ENCODE assay signal across 32 mouse cellular contexts in the genomic region with DNA sequence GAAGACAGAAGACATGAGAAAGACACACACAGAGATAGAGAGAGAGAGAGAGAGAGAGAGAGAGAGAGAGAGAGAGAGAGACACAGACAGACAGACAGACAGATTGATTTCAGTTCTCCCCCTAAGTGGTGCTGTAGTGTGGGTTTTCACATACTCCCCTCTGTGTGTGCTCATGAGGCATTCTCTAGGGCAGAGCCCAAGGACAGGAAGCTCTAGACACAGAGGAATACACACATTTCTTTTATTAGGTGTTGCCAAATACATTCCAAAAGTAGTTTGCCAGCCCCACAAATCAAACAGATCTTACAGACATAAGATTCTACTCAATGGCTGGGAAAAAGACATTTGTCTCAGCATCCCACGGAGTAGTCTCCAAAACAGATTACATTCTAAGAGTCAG.
A peak's percentile ranks its signal among the peaks of the same experiment; 100 is the strongest.
DNase-seq lines count a peak whose midpoint lies in the region; ATAC-seq and TF ChIP-seq lines count a peak whose summit lies in the region.
"Had no signal": no experiment of that assay in that cellular context is flagged by ENCODE, and none has a peak within 500 bp of the region (broad histone marks: within the 10 kb centered on the region; RNA-seq: fewer than 3 reads in every experiment).

No protein-coding gene starts in this region.

- no peaks in the 10 kb centered on the region for H3K9me3 ChIP-seq in limb, embryonic 14.5 days (ENCODE audit: control insufficient read depth, low read length)
- no peaks in the 10 kb centered on the region for H3K9me3 ChIP-seq in limb, embryonic 10.5 days (replicated peaks)
- H3K9me3 ChIP-seq: embryonic facial prominence, embryonic 13.5 days; forebrain, embryonic 12.5 days; heart, embryonic 10.5 days; heart, embryonic 15.5 days; hindbrain, embryonic 12.5 days; intestine, embryonic 15.5 days; midbrain, embryonic 13.5 days had no signal

- in situ Hi-C loops in Patski (cut with MboI; ENCODE audit: low pct_unique_long_range_greater_than_20kb): no loop called here

- POLR2A ChIA-PET in Patski (lab: Charles Lee): interaction anchor here (0.9 to 1.0 kb wide), 3 partner anchors 10 to 21 kb away, joined by 3 to 4 read pairs (median 3); no protein-coding TSS in a partner anchor

- no peak overlapping the region for H3K4me2 ChIP-seq in limb, embryonic 14.5 days (replicated peaks; ENCODE audit: low read depth, low read length, severe bottlenecking)
- H3K4me2 ChIP-seq: embryonic facial prominence, embryonic 13.5 days; forebrain, embryonic 12.5 days; heart, embryonic 15.5 days; hindbrain, embryonic 12.5 days; intestine, embryonic 15.5 days; midbrain, embryonic 13.5 days had no signal

- peak; percentile 30 for DNase-seq in limb, embryonic 14.5 days (ENCODE audit: low spot score)
- DNase-seq in limb, embryonic 10.5 days (ENCODE audit: low spot score): no peak
- DNase-seq in 3T3-L1 (ENCODE audit: low read depth, low spot score) (peak; percentile 66), Patski (ENCODE audit: low read depth, low spot score) (no peak)
- DNase-seq in heart, postnatal 25 days (ENCODE audit: low spot score): no peak
- DNase-seq in natural killer cell, adult 2 months (ENCODE audit: low spot score in 2 of 2): no peak
- DNase-seq: adrenal gland, postnatal 14 days; cerebellum, adult 11-12 months; cerebellum, adult 9-11 months; embryo, embryonic 11 days; gastrocnemius, postnatal 14 days; heart, adult 11 months; heart, postnatal 36 days; kidney, adult 8-10 months; layer of hippocampus, postnatal 36 days; left cerebral cortex, postnatal 4 days; liver; spleen, adult 18-20 months; thymus, postnatal 14 days had no signal

- H3K9ac ChIP-seq in limb, embryonic 14.5 days (ENCODE audit: low read depth, low read length, severe bottlenecking): no peak overlapping the region
- H3K9ac ChIP-seq: embryonic facial prominence, embryonic 13.5 days; forebrain, embryonic 12.5 days; heart, embryonic 15.5 days; hindbrain, embryonic 12.5 days; intestine, embryonic 15.5 days; liver, embryonic 14.5 days; midbrain, embryonic 13.5 days had no signal

- no peaks in the 10 kb centered on the region; the same call in 1 of the 2 replicates for H3K4me1 ChIP-seq in limb, embryonic 14.5 days (ENCODE audit: control insufficient read depth, insufficient read depth, low read length)
- peaks cover 16% of the 10 kb centered on the region; the same call in 1 of the 2 replicates for H3K4me1 ChIP-seq in limb, embryonic 10.5 days
- H3K4me1 ChIP-seq: forebrain, embryonic 12.5 days; heart, embryonic 10.5 days; heart, embryonic 15.5 days; intestine, embryonic 15.5 days; midbrain, embryonic 13.5 days had no signal

- no peak overlapping the region for H3K27ac ChIP-seq in limb, embryonic 14.5 days (replicated peaks; ENCODE audit: low read depth, low read length)
- H3K27ac ChIP-seq in limb, embryonic 10.5 days: no peak overlapping the region
- H3K27ac ChIP-seq: embryonic facial prominence, embryonic 13.5 days; forebrain, embryonic 12.5 days; heart, embryonic 10.5 days; heart, embryonic 15.5 days; hindbrain, embryonic 12.5 days; hindbrain, postnatal 0 days; intestine, embryonic 15.5 days; kidney, postnatal 0 days; liver, embryonic 14.5 days; midbrain, embryonic 13.5 days had no signal

- H3K36me3 ChIP-seq in limb, embryonic 14.5 days (ENCODE audit: control insufficient read depth, insufficient read depth, low read length): no peaks in the 10 kb centered on the region
- H3K36me3 ChIP-seq in limb, embryonic 10.5 days: no peaks in the 10 kb centered on the region
- H3K36me3 ChIP-seq: embryonic facial prominence, embryonic 13.5 days; forebrain, embryonic 12.5 days; heart, embryonic 10.5 days; heart, embryonic 15.5 days; hindbrain, embryonic 12.5 days; intestine, embryonic 15.5 days; midbrain, embryonic 13.5 days had no signal

- intact Hi-C loops in heart, postnatal 25 days (cut with DNase I): loop anchor here (5.0 kb wide), 1 partner anchor 37 kb away; no protein-coding TSS in a partner anchor

- H3K27me3 ChIP-seq in limb, embryonic 14.5 days (ENCODE audit: control insufficient read depth, insufficient read depth, low read length): no peaks in the 10 kb centered on the region
- no peaks in the 10 kb centered on the region for H3K27me3 ChIP-seq in limb, embryonic 10.5 days (ENCODE audit: low read depth, poor library complexity, severe bottlenecking)
- no peaks in the 10 kb centered on the region for H3K27me3 ChIP-seq in Patski
- H3K27me3 ChIP-seq: embryonic facial prominence, embryonic 13.5 days; forebrain, embryonic 12.5 days; heart, embryonic 15.5 days; hindbrain, embryonic 12.5 days; intestine, embryonic 15.5 days; midbrain, embryonic 13.5 days had no signal

- no peak for TF ChIP-seq CTCF in Patski (IDR thresholded peaks at IDR 0.05)

- CTCF ChIA-PET in Patski (lab: Charles Lee): interaction anchor here (2.2 kb wide), 1 partner anchor 11 kb away, joined by 9 read pairs; no protein-coding TSS in a partner anchor

- TF ChIP-seq POLR2A in limb, embryonic 14.5 days (IDR thresholded peaks at IDR 0.05; ENCODE audit: borderline replicate concordance, extremely low read depth, insufficient read depth, insufficient read length): no peak

- WGBS in limb, embryonic 14.5 days: 48% methylated on average over 1 of the region's 1 CpGs
- 80% methylated on average over 1 of the region's 1 CpGs for WGBS in limb, embryonic 10.5 days

- ATAC-seq in limb, embryonic 14.5 days (ENCODE audit: low FRiP score, low read depth): no peak
- ATAC-seq in Patski: peak; percentile 60
- peak; percentile 46; the same call in 1 of the 2 replicates for ATAC-seq in megakaryocyte progenitor cell, adult 5-6 weeks (replicated peaks; ENCODE audit: poor library complexity)
- ATAC-seq: CD4-positive, CD25-positive, alpha-beta regulatory T cell, adult 4 months; hindbrain, postnatal 0 days; intestine, embryonic 15.5 days; midbrain, embryonic 13.5 days had no signal

- H3K4me3 ChIP-seq in limb, embryonic 14.5 days (replicated peaks; ENCODE audit: low read length): no peak overlapping the region
- no peak overlapping the region for H3K4me3 ChIP-seq in limb, embryonic 10.5 days
- H3K4me3 ChIP-seq: embryonic facial prominence, embryonic 13.5 days; erythroblast, embryonic 14.5 days; forebrain, embryonic 12.5 days; heart, embryonic 10.5 days; heart, embryonic 15.5 days; hindbrain, embryonic 12.5 days; intestine, embryonic 15.5 days; midbrain, embryonic 13.5 days had no signal

Comparison
In these comparisons a context has a peak if more than half of its experiments do, and no peak if none do; other contexts are left out.
1. DNase-seq: peak in limb, embryonic 14.5 days (single experiment) and 3T3-L1 (single experiment); none in limb, embryonic 10.5 days (single experiment), Patski (single experiment), heart, postnatal 25 days (single experiment) and natural killer cell, adult 2 months (0 of 2).